Comparison of ENCODE assay signal across 8 mouse cellular contexts in genomic region chr2:166030256-166030995, GRCm38 (mm10). TPM values are rescaled to one million over a fixed set of nuclear protein-coding genes. Genes with fewer than 3 reads are reported as not detected.
DNase-seq lines count a peak whose midpoint lies in the region; ATAC-seq and TF ChIP-seq lines count a peak whose summit lies in the region.

No protein-coding gene starts in this region.

- peaks cover 3% of the 10 kb centered on the region; the same call in 1 of the 2 replicates for H3K36me3 ChIP-seq in kidney, embryonic 14.5 days (ENCODE audit: control insufficient read depth, insufficient read depth, low read length)
- H3K36me3 ChIP-seq in embryonic facial prominence, embryonic 10.5 days (replicated peaks), result peaks cover 3% of the 10 kb centered on the region; the same call in 1 of the 2 replicates
- H3K36me3 ChIP-seq in hindbrain, embryonic 13.5 days, result no peaks in the 10 kb centered on the region
- H3K36me3 ChIP-seq in neural tube, embryonic 15.5 days, result no peaks in the 10 kb centered on the region

- peak overlapping the region; percentile 99 for H3K27ac ChIP-seq in kidney, embryonic 14.5 days (ENCODE audit: low read depth, low read length)
- peak overlapping the region; percentile 89 for H3K27ac ChIP-seq in embryonic facial prominence, embryonic 10.5 days (replicated peaks)
- peak overlapping the region; percentile 82 for H3K27ac ChIP-seq in hindbrain, embryonic 13.5 days
- H3K27ac ChIP-seq in neural tube, embryonic 15.5 days (replicated peaks), result peak overlapping the region; percentile 76

- no peak for DNase-seq in kidney, adult 11 months
- DNase-seq in embryonic facial prominence, embryonic 10.5 days (ENCODE audit: low spot score), result peak; percentile 49
- DNase-seq in lung, adult 2 months, result peak; percentile 36
- no peak for DNase-seq in frontal cortex, postnatal 10 days (ENCODE audit: low spot score in 2 of 2)
- no peak for DNase-seq in natural killer cell, adult 2 months (ENCODE audit: low spot score in 2 of 2)

- H3K4me1 ChIP-seq in kidney, embryonic 14.5 days (ENCODE audit: control insufficient read depth, insufficient read depth, low read length), result peaks cover 50% of the 10 kb centered on the region
- H3K4me1 ChIP-seq in embryonic facial prominence, embryonic 10.5 days, result peaks cover 58% of the 10 kb centered on the region
- peaks cover 27% of the 10 kb centered on the region for H3K4me1 ChIP-seq in hindbrain, embryonic 13.5 days (replicated peaks)
- peaks cover 35% of the 10 kb centered on the region for H3K4me1 ChIP-seq in lung, adult 2 months (ENCODE audit: control insufficient read depth, insufficient read depth, low read length)
- H3K4me1 ChIP-seq in neural tube, embryonic 15.5 days, result peaks cover 29% of the 10 kb centered on the region

- no peaks in the 10 kb centered on the region for H3K9me3 ChIP-seq in kidney, embryonic 14.5 days (ENCODE audit: control insufficient read depth, low read length)
- H3K9me3 ChIP-seq in embryonic facial prominence, embryonic 10.5 days, result no peaks in the 10 kb centered on the region
- H3K9me3 ChIP-seq in hindbrain, embryonic 13.5 days, result no peaks in the 10 kb centered on the region
- H3K9me3 ChIP-seq in neural tube, embryonic 15.5 days (replicated peaks), result no peaks in the 10 kb centered on the region

- no peak for ATAC-seq in kidney, embryonic 14.5 days (ENCODE audit: low FRiP score, low TSS enrichment)
- ATAC-seq in hindbrain, embryonic 13.5 days (ENCODE audit: low FRiP score), result no peak
- no peak for ATAC-seq in neural tube, embryonic 15.5 days (ENCODE audit: low FRiP score)

- no peaks in the 10 kb centered on the region for H3K27me3 ChIP-seq in kidney, embryonic 14.5 days (ENCODE audit: control insufficient read depth, insufficient read depth, low read length)
- no peaks in the 10 kb centered on the region for H3K27me3 ChIP-seq in embryonic facial prominence, embryonic 10.5 days (replicated peaks; ENCODE audit: low read depth, poor library complexity, severe bottlenecking)
- no peaks in the 10 kb centered on the region for H3K27me3 ChIP-seq in hindbrain, embryonic 13.5 days
- no peaks in the 10 kb centered on the region for H3K27me3 ChIP-seq in neural tube, embryonic 15.5 days (replicated peaks)

- 1% methylated on average over 12 of the region's 13 CpGs for WGBS in kidney, embryonic 14.5 days
- 6% methylated on average over 13 of the region's 13 CpGs for WGBS in embryonic facial prominence, embryonic 10.5 days
- 7% methylated on average over 13 of the region's 13 CpGs for WGBS in hindbrain, embryonic 13.5 days
- 3% methylated on average over 13 of the region's 13 CpGs for WGBS in lung, adult 2 months
- 7% methylated on average over 13 of the region's 13 CpGs for WGBS in neural tube, embryonic 15.5 days

- peak overlapping the region; percentile 50; the same call in 1 of the 2 replicates for H3K9ac ChIP-seq in kidney, embryonic 14.5 days (ENCODE audit: low read depth, low read length)
- H3K9ac ChIP-seq in hindbrain, embryonic 13.5 days, result peak overlapping the region; percentile 51; the same call in 1 of the 2 replicates
- no peak overlapping the region for H3K9ac ChIP-seq in neural tube, embryonic 15.5 days (replicated peaks)

- peak overlapping the region; percentile 37 for H3K4me2 ChIP-seq in kidney, embryonic 14.5 days (replicated peaks; ENCODE audit: low read depth, low read length)
- H3K4me2 ChIP-seq in hindbrain, embryonic 13.5 days, result peak overlapping the region; percentile 44
- H3K4me2 ChIP-seq in neural tube, embryonic 15.5 days, result peak overlapping the region; percentile 51

- H3K4me3 ChIP-seq in kidney, embryonic 14.5 days (ENCODE audit: low read length), result peak overlapping the region; percentile 23
- peak overlapping the region; percentile 45 for H3K4me3 ChIP-seq in embryonic facial prominence, embryonic 10.5 days
- H3K4me3 ChIP-seq in hindbrain, embryonic 13.5 days, result 0 out of 2 replicates have a peak overlapping the region, but pooled peaks have one; percentile 0
- peak overlapping the region; percentile 25 for H3K4me3 ChIP-seq in lung, adult 2 months (replicated peaks; ENCODE audit: extremely low read depth, low read depth, low read length)
- 0 out of 2 replicates have a peak overlapping the region, but pooled peaks have one; percentile 2 for H3K4me3 ChIP-seq in neural tube, embryonic 15.5 days (replicated peaks)

- no peak for TF ChIP-seq POLR2A in lung, adult 2 months (IDR thresholded peaks at IDR 0.05; ENCODE audit: borderline replicate concordance, extremely low read depth, low read depth, low read length)

- TF ChIP-seq CTCF in lung, adult 2 months (IDR thresholded peaks at IDR 0.05; ENCODE audit: insufficient read depth, low read length), result no peak

RNA-seq across cellular contexts. Expression of gene Ncoa3, which starts 38.0 kb away (rescaled TPM):
- 18.1 and 23.2 TPM in 2 replicates for polyA plus RNA-seq in kidney, embryonic 14.5 days (2014; fragmentation: Nextera tagmentation; extraction: Ambion mirVana)
- 16.0 TPM in 2 replicates for polyA plus RNA-seq in embryonic facial prominence, embryonic 10.5 days (2016; fragmentation: Nextera tagmentation; extraction: Ambion mirVana)
- polyA plus RNA-seq in hindbrain, embryonic 13.5 days (2015; fragmentation: Nextera tagmentation; extraction: Ambion mirVana), result 12.0 and 13.1 TPM in 2 replicates
- 35.3 and 40.3 TPM in 2 replicates for polyA plus RNA-seq in lung, adult 2 months (2012; rRNA removed)
- 13.3 and 14.6 TPM in 2 replicates for polyA plus RNA-seq in neural tube, embryonic 15.5 days (2015; fragmentation: Nextera tagmentation; extraction: Ambion mirVana)

Comparison
In these comparisons a context has a peak if more than half of its experiments do, and no peak if none do; other contexts are left out.
1. DNase-seq: peak in embryonic facial prominence, embryonic 10.5 days (single experiment) and lung, adult 2 months (single experiment); none in kidney, adult 11 months (single experiment), frontal cortex, postnatal 10 days (0 of 2) and natural killer cell, adult 2 months (0 of 2).
2. Peak in every context shown above with its lines, with median percentiles within 50 percentile points of each other: H3K27ac ChIP-seq, H3K4me2 ChIP-seq and H3K4me3 ChIP-seq.